In the genomic region with DNA sequence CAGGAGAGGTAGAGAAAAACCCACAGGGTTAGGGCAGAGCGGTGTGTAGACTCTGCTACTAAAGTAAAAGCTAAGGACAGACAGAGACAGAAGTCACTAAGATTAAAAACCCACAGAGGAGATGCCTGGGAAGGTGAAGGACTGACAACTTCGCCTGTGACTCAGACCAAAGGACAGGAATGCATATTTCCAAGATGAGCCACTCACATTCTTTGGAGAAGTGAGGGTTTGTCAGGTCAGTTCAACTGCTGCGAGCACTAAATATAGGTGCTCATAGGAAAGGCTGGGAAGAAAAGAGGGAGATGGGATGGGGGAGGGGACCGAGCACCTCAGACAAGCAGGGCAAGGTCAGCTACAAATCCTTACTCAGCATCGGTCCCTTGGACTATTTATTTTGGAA, we compare ENCODE assay signal across 22 mouse cellular contexts. TPM values are rescaled to one million over a fixed set of nuclear protein-coding genes. Genes with fewer than 3 reads are reported as not detected.
A peak's percentile ranks its signal among the peaks of the same experiment; 100 is the strongest.
DNase-seq lines count a peak whose midpoint lies in the region; ATAC-seq and TF ChIP-seq lines count a peak whose summit lies in the region.
"Had no signal": no experiment of that assay in that cellular context is flagged by ENCODE, and none has a peak within 500 bp of the region (broad histone marks: within the 10 kb centered on the region; RNA-seq: fewer than 3 reads in every experiment).

No protein-coding gene starts in this region.

- peaks cover 3% of the 10 kb centered on the region; the same call in 1 of the 2 replicates for H3K27me3 ChIP-seq in heart, embryonic 15.5 days

- no peaks in the 10 kb centered on the region for H3K9me3 ChIP-seq in heart, embryonic 15.5 days (replicated peaks)
- H3K9me3 ChIP-seq: embryonic facial prominence, embryonic 12.5 days; neural tube, embryonic 12.5 days had no signal

- TF ChIP-seq CTCF in embryonic fibroblast, embryonic 13.5 days (IDR thresholded peaks at IDR 0.05; ENCODE audit: borderline replicate concordance, insufficient read depth, low read length): no peak

- H3K27ac ChIP-seq in heart, embryonic 15.5 days: peak overlapping the region; percentile 50
- peak overlapping the region; percentile 41; the same call in 1 of the 2 replicates for H3K27ac ChIP-seq in embryonic fibroblast, embryonic 13.5 days (ENCODE audit: insufficient read depth, low read length)
- H3K27ac ChIP-seq: embryonic facial prominence, embryonic 12.5 days; hindbrain, postnatal 0 days; neural tube, embryonic 12.5 days had no signal

- H3K4me3 ChIP-seq in heart, embryonic 15.5 days: no peak overlapping the region
- no peak overlapping the region for H3K4me3 ChIP-seq in embryonic fibroblast, embryonic 13.5 days (ENCODE audit: insufficient read depth, low read length)
- H3K4me3 ChIP-seq: embryonic facial prominence, embryonic 12.5 days; neural tube, embryonic 12.5 days had no signal

- no peak overlapping the region for H3K9ac ChIP-seq in heart, embryonic 15.5 days
- H3K9ac ChIP-seq: embryonic facial prominence, embryonic 12.5 days; forebrain, postnatal 0 days; neural tube, embryonic 12.5 days had no signal

- peak; percentile 36 for DNase-seq in adrenal gland, adult 8-10 months
- no peak for DNase-seq in adrenal gland, postnatal 14 days
- DNase-seq in heart, postnatal 4 days: no peak
- peak; percentile 83 for DNase-seq in 3T3-L1 (ENCODE audit: low read depth, low spot score)
- no peak for DNase-seq in right cerebral cortex, postnatal 10 days (ENCODE audit: low spot score in 2 of 2)
- DNase-seq: B cell, adult 2 months; cerebellum, adult 8-10 months; forebrain, postnatal 0 days; gastrocnemius, postnatal 10 days; kidney, adult 11 months; layer of hippocampus, postnatal 36 days; left cerebral cortex, postnatal 4 days; lung, adult 2 months; lung, postnatal 36 days; right cerebral cortex, postnatal 25 days; thymus, postnatal 36 days had no signal

- ATAC-seq in heart, embryonic 15.5 days (replicated peaks; ENCODE audit: insufficient number of reproducible peaks, insufficient read depth, low FRiP score, low read depth): no peak
- ATAC-seq: forebrain, postnatal 0 days; hindbrain, postnatal 0 days had no signal

- WGBS in heart, embryonic 15.5 days: 55% methylated on average over 5 of the region's 5 CpGs

- no peak for TF ChIP-seq POLR2A in embryonic fibroblast, embryonic 13.5 days (IDR thresholded peaks at IDR 0.05; ENCODE audit: low read depth, low read length)

- H3K36me3 ChIP-seq in heart, embryonic 15.5 days: peaks cover 39% of the 10 kb centered on the region; the same call in 1 of the 2 replicates
- H3K36me3 ChIP-seq: embryonic facial prominence, embryonic 12.5 days had no signal

- peaks cover 57% of the 10 kb centered on the region for H3K4me1 ChIP-seq in heart, embryonic 15.5 days (replicated peaks)
- peaks cover 15% of the 10 kb centered on the region; the same call in 1 of the 2 replicates for H3K4me1 ChIP-seq in embryonic fibroblast, embryonic 13.5 days (ENCODE audit: control insufficient read depth, insufficient read depth, low read length)

- no peak overlapping the region for H3K4me2 ChIP-seq in heart, embryonic 15.5 days
- H3K4me2 ChIP-seq: embryonic facial prominence, embryonic 12.5 days; liver, embryonic 11.5 days; neural tube, embryonic 12.5 days had no signal

RNA-seq across cellular contexts. Expression of a gene that starts 6.8 kb away (rescaled TPM):
- total RNA-seq in adrenal gland, adult 8-10 months (2022): 100 to 1,000 TPM in 1 of 4 experiments, 10 to 100 TPM in 3; 72.9 to 103 (median 83.7) TPM
- total RNA-seq in adrenal gland, postnatal 14 days (2021): 90.2 and 91.6 TPM in 2 replicates
- 267 and 301 TPM in 2 replicates for polyA plus RNA-seq in heart, embryonic 15.5 days (2015; fragmentation: Nextera tagmentation; extraction: Ambion mirVana)
- 100 to 1,000 TPM; 423 to 424 TPM for total RNA-seq in heart, postnatal 4 days (2021)
- polyA plus RNA-seq in embryonic fibroblast, embryonic 13.5 days (2011; ENCODE audit: insufficient read length, low read depth, missing spikeins): 35.4 and 37.2 TPM in 2 replicates

Comparison
In these comparisons a context has a peak if more than half of its experiments do, and no peak if none do; other contexts are left out.
1. DNase-seq: peak in adrenal gland, adult 8-10 months (single experiment) and 3T3-L1 (single experiment); none in adrenal gland, postnatal 14 days (single experiment), heart, postnatal 4 days (single experiment) and right cerebral cortex, postnatal 10 days (0 of 2).